Mouse (Mus musculus): ENCODE data around the gene Prep.

GRCm38 (mm10) chr10:45072339-45072738 is 5.3 kb downstream of the Prep start:
- TF ChIP-seq GATA1 (IDR thresholded peaks at IDR 0.05; ENCODE audit: borderline replicate concordance, low read length) (no peak), FLI1 (IDR thresholded peaks at IDR 0.05; ENCODE audit: low read length) (no peak)

Data from megakaryocyte, embryonic 14.5 days (primary cell).